Mouse (Mus musculus) kidney, postnatal 0 days (tissue): ENCODE measurements around the gene Zfp54. TPM values are rescaled to one million over a fixed set of nuclear protein-coding genes. Genes with fewer than 3 reads are reported as not detected.
"Not testable (repeated sequence)": the region's sequence is repeated elsewhere in the genome, so short reads cannot be mapped to it uniquely, and the experiment has no call there.

Experiments
- ATAC-seq: fragments of 200-750 bp; cut with Nextera tagmentation; replicated peaks from 2 replicates; pipeline ENCODE4 v1.8.0; 2017; ENCODE audit warnings: low read depth, moderate number of reproducible peaks, moderate TSS enrichment, moderate library complexity; ENCODE audit not compliant: low FRiP score
- DNase-seq: peaks from one replicate; pipeline ENCODE4 v3.0.0-alpha.2; 2016; ENCODE audit warnings: low spot score
- H3K27ac ChIP-seq: fragments of 300-500 bp; sonication (generic); 2 replicates; pipeline ENCODE4 v1.5.1; 2014; ENCODE audit warnings: mild to moderate bottlenecking
- H3K27me3 ChIP-seq: fragments of 300-500 bp; sonication (generic); 2 replicates; pipeline ENCODE4 v1.6.1; 2014; ENCODE audit warnings: low read length, mixed read lengths; ENCODE audit not compliant: insufficient read depth
- H3K36me3 ChIP-seq: fragments of 300-500 bp; sonication (generic); 2 replicates; pipeline ENCODE4 v1.6.1; 2014; ENCODE audit warnings: low read length, mixed read lengths; ENCODE audit not compliant: insufficient read depth
- H3K4me1 ChIP-seq: fragments of 300-500 bp; sonication (generic); replicated peaks from 2 replicates; pipeline ENCODE4 v1.6.1; 2014; ENCODE audit warnings: antibody characterized with exemption, low read length, mixed read lengths; ENCODE audit not compliant: insufficient read depth
- H3K4me2 ChIP-seq: fragments of 300-500 bp; sonication (generic); 2 replicates; pipeline ENCODE4 v1.6.1; 2014; ENCODE audit warnings: mild to moderate bottlenecking, low read length, moderate library complexity, mixed read lengths
- H3K4me3 ChIP-seq: fragments of 300-500 bp; sonication (generic); replicated peaks from 2 replicates; pipeline ENCODE4 v1.5.1; 2014; ENCODE audit warnings: low read depth, low read length
- H3K9ac ChIP-seq: fragments of 300-500 bp; sonication (generic); 2 replicates; pipeline ENCODE4 v1.6.1; 2014; ENCODE audit warnings: low read depth, low read length
- H3K9me3 ChIP-seq: fragments of 300-500 bp; sonication (generic); replicated peaks from 2 replicates; pipeline ENCODE4 v1.6.1; 2016; ENCODE audit warnings: low read length, inconsistent platforms, mixed read lengths
- CTCF ChIP-seq: IDR thresholded peaks from 2 replicates; pipeline ENCODE4 v1.5.1; 2016; ENCODE audit warnings: antibody characterized with exemption, low read depth, mild to moderate bottlenecking, moderate library complexity
- WGBS: fragments of 180-500 bp; shearing (Covaris S2); extraction: QIAGEN DNeasy Blood & Tissue Kit; methylation state at CpG from one replicate; pipeline ENCODE4 v1.1.7; 2014; 5-methylcytosine and 5-hydroxymethylcytosine counted together
- polyA plus RNA-seq: library from polyadenylated mRNA; unstranded; fragments of >200 nt; fragmentation: Nextera tagmentation; extraction: Ambion mirVana; gene quantifications from 2 replicates; pipeline ENCODE4 v1.2.1, GENCODE M21; 2015

Gene Zfp54
- polyA plus RNA-seq, 1 experiment from 2014 or later = 6.8 TPM

- Histone ChIP-seq H3K9me3 (no peaks in the 10 kb centered on the region), H3K9ac (peak within 1 kb of the TSS; percentile 48), H3K4me1 (peaks cover 6% of the 10 kb centered on the region), H3K27ac (peak within 1 kb of the TSS; percentile 91), H3K27me3 (no peaks in the 10 kb centered on the region), H3K4me3 (peak within 1 kb of the TSS; percentile 43), H3K36me3 (peaks cover 4% of the 10 kb centered on the region; the same call in 1 of the 2 replicates), H3K4me2 (peak within 1 kb of the TSS; percentile 73)
- ATAC-seq (peak; percentile 100), DNase-seq (peak; percentile 97)
- under 1% methylated on average over 26 of the region's 26 CpGs for WGBS
- TF ChIP-seq CTCF = no peak
Measured at GRCm38 (mm10) chr17:21450138-21450704, 27.2 kb downstream of the Zfp54 start, which contains the start of gene Zfp51. TSS of gene Zfp51 (plus strand) at chr17:21450374.

GRCm38 (mm10) chr17:21463550-21463949 is 40.5 kb downstream of the Zfp54 start:
- DNase-seq (no peak), ATAC-seq (no peak)
- no peaks in the 10 kb centered on the region for H3K9me3 ChIP-seq
- 93% methylated on average over 5 of the region's 5 CpGs for WGBS
- no peak overlapping the region for H3K4me2 ChIP-seq
- H3K27ac ChIP-seq = no peak overlapping the region
- H3K27me3 ChIP-seq = no peaks in the 10 kb centered on the region
- H3K36me3 ChIP-seq = peaks cover 23% of the 10 kb centered on the region; the same call in 1 of the 2 replicates
- TF ChIP-seq CTCF = no peak
- H3K4me1 ChIP-seq = no peaks in the 10 kb centered on the region
- H3K9ac ChIP-seq = no peak overlapping the region
- no peak overlapping the region for H3K4me3 ChIP-seq

- ATAC-seq (no peak), DNase-seq (peak; percentile 2)
- no peak overlapping the region for H3K4me2 ChIP-seq
- no peaks in the 10 kb centered on the region for H3K9me3 ChIP-seq
- H3K27ac ChIP-seq = peak overlapping the region; percentile 89; the same call in 1 of the 2 replicates
- peaks cover 7% of the 10 kb centered on the region; the same call in 1 of the 2 replicates for H3K4me1 ChIP-seq
- WGBS = 60% methylated on average over 3 of the region's 3 CpGs
- no peaks in the 10 kb centered on the region for H3K36me3 ChIP-seq
- H3K4me3 ChIP-seq = no peak overlapping the region
- no peak overlapping the region for H3K9ac ChIP-seq
- TF ChIP-seq CTCF = no peak
- H3K27me3 ChIP-seq = no peaks in the 10 kb centered on the region
Measured at GRCm38 (mm10) chr17:21472032-21472652, 49.1 kb downstream of the Zfp54 start.

DNA sequence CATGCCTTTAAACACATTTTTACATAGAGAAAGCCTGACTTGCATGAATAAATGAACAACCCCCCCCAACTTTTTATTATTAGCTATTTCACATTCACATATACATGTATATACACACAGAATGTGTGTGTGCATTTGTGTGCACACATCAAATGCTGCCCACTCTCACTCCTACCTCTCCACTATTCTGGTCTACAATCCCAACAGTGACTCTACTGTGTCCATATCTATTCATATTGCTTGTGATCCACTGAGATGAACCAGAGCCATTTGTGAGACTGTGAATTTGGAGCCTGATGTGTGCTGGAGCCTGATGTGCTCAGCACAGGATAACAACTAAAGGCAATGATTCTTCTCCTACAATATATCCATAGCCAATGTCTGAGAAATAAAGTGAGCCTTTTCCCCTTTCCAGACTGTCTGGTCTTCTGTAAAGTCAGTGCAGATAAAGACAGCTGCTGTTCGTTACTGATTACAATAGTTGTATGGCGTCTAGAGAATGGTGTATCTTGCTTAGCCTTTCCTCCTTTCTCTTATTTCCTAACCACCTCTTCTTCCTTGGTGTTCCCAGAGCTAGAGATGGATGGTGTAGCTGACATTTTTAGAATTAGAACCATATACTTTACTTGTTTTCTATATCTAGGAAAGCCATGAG is 49.8 kb downstream of the Zfp54 start:
- DNase-seq = no peak
- TF ChIP-seq CTCF = no peak
- H3K27ac ChIP-seq = peak overlapping the region; percentile 89
- peaks cover 7% of the 10 kb centered on the region; the same call in 1 of the 2 replicates for H3K4me1 ChIP-seq
- no peak overlapping the region for H3K4me3 ChIP-seq
- ATAC-seq = no peak
- H3K4me2 ChIP-seq = peak overlapping the region; percentile 41; the same call in 1 of the 2 replicates
- WGBS = 53% methylated on average over 2 of the region's 2 CpGs
- no peak overlapping the region for H3K9ac ChIP-seq
- no peaks in the 10 kb centered on the region for H3K9me3 ChIP-seq
- no peaks in the 10 kb centered on the region for H3K36me3 ChIP-seq
- no peaks in the 10 kb centered on the region for H3K27me3 ChIP-seq

DNA sequence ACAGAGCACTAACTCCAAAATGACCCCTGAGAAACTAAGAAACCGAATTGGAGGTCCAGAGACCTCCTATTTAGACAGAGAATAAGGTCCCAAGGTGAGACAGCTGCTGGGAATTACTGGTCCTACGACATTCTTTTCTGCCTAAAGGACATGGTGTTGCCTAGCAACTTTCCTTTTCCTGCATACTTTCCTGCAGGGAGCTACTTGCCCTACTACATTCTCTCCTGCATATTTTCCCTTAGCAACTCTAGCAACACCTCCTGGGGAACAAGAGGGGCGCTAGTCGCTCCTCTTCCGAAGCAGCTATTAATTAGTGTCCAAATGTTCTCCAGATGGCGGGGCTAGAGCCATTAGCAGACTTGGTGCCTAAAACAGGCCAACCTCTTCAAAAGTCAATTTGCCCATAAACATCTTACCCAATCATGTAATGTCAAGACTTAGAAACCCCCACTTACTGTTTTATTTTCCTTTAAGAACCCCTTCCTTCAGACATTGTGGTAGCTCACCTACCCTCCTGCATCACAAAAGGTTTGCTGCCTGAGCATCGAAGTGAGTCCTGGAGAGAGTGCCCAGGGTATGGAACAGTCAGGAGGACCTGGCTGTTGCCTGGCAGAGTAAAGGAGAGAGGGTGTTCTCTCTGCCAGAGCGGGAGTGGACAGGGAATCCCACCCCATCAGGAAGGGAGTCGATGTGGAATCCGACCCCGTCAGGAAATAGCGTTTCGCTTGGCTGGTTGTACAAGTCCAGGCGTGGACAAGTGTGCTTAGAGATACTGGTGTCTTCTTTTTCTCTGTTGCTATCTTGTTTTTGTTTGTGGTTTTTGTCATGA is 50.5 kb downstream of the Zfp54 start:
- Histone ChIP-seq H3K27me3 (no peaks in the 10 kb centered on the region), H3K9me3 (no peaks in the 10 kb centered on the region), H3K9ac (0 out of 2 replicates have a peak overlapping the region, but pooled peaks have one; percentile 3), H3K36me3 (no peaks in the 10 kb centered on the region), H3K4me1 (peaks cover 7% of the 10 kb centered on the region; the same call in 1 of the 2 replicates), H3K4me2 (peak overlapping the region; percentile 41; the same call in 1 of the 2 replicates), H3K4me3 (no peak overlapping the region; the same call in 1 of the 2 replicates), H3K27ac (peak overlapping the region; percentile 89)
- TF ChIP-seq CTCF = peak; percentile 60
- ATAC-seq (peak; percentile 95), DNase-seq (peak; percentile 93)
- 7% methylated on average over 14 of the region's 14 CpGs for whole genome bisulfite sequencing

- not testable (repeated sequence) for H3K4me1 ChIP-seq, H3K9me3 ChIP-seq, H3K4me3 ChIP-seq, H3K27me3 ChIP-seq, H3K9ac ChIP-seq, ATAC-seq, H3K36me3 ChIP-seq
- 0 out of 2 replicates have a peak overlapping the region, but pooled peaks have one; percentile 27 for H3K4me2 ChIP-seq
- peak; percentile 28 for DNase-seq
- H3K27ac ChIP-seq = 0 out of 2 replicates have a peak overlapping the region, but pooled peaks have one; percentile 47
- WGBS = 0% methylated on average over 6 of the region's 10 CpGs
Measured at GRCm38 (mm10) chr17:21474729-21475128, 51.7 kb downstream of the Zfp54 start.

DNA sequence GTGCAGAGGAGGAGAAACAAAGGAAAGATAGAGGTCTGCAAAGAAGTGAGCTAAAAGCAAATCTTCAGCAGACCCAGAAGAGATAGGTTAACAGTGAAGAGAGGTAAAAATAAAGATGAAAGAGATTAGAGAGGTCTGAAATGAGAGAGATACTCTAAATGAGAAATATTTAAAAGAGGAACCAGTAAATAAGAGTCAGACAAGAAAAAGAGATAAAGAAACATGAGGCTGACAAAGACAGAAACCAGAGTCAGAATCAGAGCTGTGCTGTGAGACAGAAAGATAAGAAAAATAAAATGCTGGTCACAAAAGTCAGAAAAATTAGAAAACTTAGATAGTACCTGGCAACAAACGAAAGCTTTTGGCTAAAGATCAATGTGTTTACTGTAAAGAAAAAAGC is 52.3 kb downstream of the Zfp54 start:
- 92% methylated on average over 1 of the region's 1 CpGs for WGBS
- H3K4me2 ChIP-seq, H3K9me3 ChIP-seq, H3K4me1 ChIP-seq, H3K27me3 ChIP-seq, DNase-seq, H3K4me3 ChIP-seq, H3K9ac ChIP-seq, ATAC-seq, H3K36me3 ChIP-seq, H3K27ac ChIP-seq: not testable (repeated sequence)

DNA sequence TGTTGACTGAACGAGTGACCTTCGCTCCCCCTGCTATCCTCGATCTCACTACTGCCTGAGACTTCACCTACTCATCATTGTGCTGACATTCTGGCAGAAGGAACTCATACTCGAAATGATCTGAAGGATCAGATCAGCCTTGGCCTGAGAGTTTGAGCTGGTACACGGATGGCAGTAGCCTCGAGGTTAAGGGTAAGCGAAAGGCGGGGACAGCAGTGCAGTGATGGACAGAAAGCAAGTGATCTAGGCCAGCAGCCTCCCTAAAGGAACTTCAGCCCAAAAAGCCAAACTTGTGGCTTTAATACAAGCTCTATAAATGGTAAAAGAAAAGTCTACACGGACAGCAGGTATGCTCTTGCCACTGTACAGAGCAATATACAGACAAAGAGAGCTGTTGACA is 53.3 kb downstream of the Zfp54 start:
- not testable (repeated sequence) for H3K9ac ChIP-seq, H3K27ac ChIP-seq, ATAC-seq, H3K36me3 ChIP-seq, H3K4me2 ChIP-seq, H3K27me3 ChIP-seq, H3K4me3 ChIP-seq, DNase-seq, H3K9me3 ChIP-seq, H3K4me1 ChIP-seq
- 71% methylated on average over 4 of the region's 9 CpGs for WGBS
